Mouse (Mus musculus): ENCODE measurements around the gene Auts2. TPM values are rescaled to one million over a fixed set of nuclear protein-coding genes. Genes with fewer than 3 reads are reported as not detected.

Gene Auts2
- total and polyA plus RNA-seq, 3 experiments = not detected

DNA sequence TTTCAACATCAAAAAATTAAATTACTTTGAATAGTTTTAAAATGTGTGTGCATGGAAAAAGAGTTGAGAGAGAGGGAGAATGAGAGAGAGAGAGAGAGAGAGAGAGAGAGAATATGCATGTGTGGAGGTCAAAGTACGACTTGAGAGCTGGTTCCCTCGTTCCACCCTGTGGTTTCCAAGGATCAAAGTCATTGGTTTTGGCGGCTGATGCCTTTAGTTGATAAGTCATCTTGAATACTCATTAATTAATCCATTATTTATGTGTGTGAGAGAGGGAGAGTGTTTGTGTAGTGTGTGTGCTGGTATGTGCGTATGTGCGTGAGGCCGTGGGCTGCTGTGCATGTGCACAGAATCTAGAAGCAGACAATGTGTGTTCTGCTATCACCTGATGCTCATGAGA is 898.8 kb downstream of the Auts2 start:
- H3K4me2 ChIP-seq (ENCODE audit: insufficient read depth, low read depth, poor library complexity, severe bottlenecking) = no peak overlapping the region
- H3K4me1 ChIP-seq (ENCODE audit: control insufficient read depth in 1 of 2, insufficient read depth in 2 of 2) = no peaks in the 10 kb centered on the region
- no peaks in the 10 kb centered on the region for H3K27me3 ChIP-seq (replicated peaks)
- no peaks in the 10 kb centered on the region for H3K79me2 ChIP-seq (replicated peaks; ENCODE audit: control insufficient read depth, extremely low read depth, insufficient read depth, poor library complexity, severe bottlenecking)
- no peak overlapping the region for H3K9ac ChIP-seq (ENCODE audit: insufficient read depth, low read depth)
- DNase-seq (ENCODE audit: extremely low read depth) = no peak
- H3K27ac ChIP-seq (ENCODE audit: insufficient read depth, low read depth) = no peak overlapping the region
- no peak for TF ChIP-seq EP300 (IDR thresholded peaks at IDR 0.05; ENCODE audit: low read length)
- no peak for TF ChIP-seq USF1 (IDR thresholded peaks at IDR 0.05; ENCODE audit: low read depth, low read length)
- TF ChIP-seq ETS1 (conservative IDR thresholded peaks at IDR 0.05; ENCODE audit: low read depth, low read length) = no peak
- no peak for TF ChIP-seq SIN3A (IDR thresholded peaks at IDR 0.05; ENCODE audit: low read length)
- TF ChIP-seq GABPA (IDR thresholded peaks at IDR 0.05; ENCODE audit: insufficient replicate concordance, low read depth, low read length) = no peak
- no peak for TF ChIP-seq NELFE (IDR thresholded peaks at IDR 0.05; ENCODE audit: low read depth, low read length)
- no peak overlapping the region for H3K4me3 ChIP-seq (replicated peaks in 1 of 3; ENCODE audit: low read depth in 2 of 3, low read length in 2 of 3, poor library complexity in 1 of 3)
- dilution Hi-C loops (cut with MboI; ENCODE audit: extremely low pct_ligation_motif_present, extremely low pct_unique_long_range_greater_than_20kb, low sequenced_read_pairs) = no loop called here
- H3K9me3 ChIP-seq (replicated peaks; ENCODE audit: low read length) = peaks cover 85% of the 10 kb centered on the region
- in situ Hi-C loops (cut with MboI; ENCODE audit: low pct_ligation_motif_present, low pct_unique_long_range_greater_than_20kb, low sequenced_read_pairs) = no loop called here
- H3K36me3 ChIP-seq (replicated peaks in 1 of 2; ENCODE audit: control insufficient read depth in 1 of 2, insufficient read depth in 1 of 2, low read length in 1 of 2) = no peaks in the 10 kb centered on the region

DNA sequence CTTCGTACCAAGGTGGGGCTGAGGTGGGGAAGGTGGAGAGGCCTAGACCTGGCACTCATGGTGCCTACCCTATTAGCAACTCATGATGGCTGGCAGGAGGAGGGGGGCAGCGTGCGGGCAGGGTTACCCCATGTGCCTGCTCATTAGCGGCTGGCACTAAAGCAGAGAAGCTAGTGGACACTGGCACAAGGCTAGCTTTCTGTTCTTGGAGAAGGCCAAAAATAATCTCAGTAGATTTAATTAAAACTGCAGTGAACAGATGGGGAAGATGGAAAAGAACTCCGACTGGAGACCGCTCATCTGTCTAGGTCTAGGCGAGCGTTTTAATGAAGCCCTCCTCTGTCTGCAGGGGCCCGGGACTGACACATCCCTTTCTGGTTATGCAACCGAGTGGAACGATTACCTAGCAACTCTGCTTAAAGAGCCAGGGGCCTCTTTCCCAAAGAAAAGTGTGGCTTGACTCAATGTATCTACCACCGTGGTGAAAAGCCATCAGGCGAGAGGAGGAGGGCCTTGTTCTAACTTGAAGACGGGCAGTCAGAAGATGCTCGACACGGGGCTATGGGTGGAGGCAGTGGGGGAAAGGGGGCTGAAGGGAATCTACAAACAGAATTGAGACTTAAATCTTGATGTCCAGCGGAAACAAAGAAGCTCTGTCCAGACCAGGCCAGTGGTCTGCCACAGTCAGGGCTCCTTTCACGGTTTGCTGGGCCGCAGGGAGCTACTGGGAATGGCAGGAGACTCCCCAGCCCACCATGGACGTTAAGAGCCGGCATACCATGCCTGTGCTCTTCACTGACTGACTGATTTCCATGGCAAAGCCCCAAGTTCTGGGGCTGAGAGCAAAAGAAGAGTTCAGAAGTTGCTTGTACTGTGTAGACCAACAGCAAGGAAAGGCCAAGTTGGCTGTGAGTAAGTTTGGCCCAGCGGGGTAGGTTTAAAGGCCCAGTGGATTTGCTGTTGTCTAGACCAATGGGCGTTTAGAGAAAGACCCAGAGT is 899.7 kb downstream of the Auts2 start:
- in situ Hi-C loops (cut with MboI; ENCODE audit: low pct_ligation_motif_present, low pct_unique_long_range_greater_than_20kb, low sequenced_read_pairs) (no loop called here), dilution Hi-C loops (cut with MboI; ENCODE audit: extremely low pct_ligation_motif_present, extremely low pct_unique_long_range_greater_than_20kb, low sequenced_read_pairs) (no loop called here)
- H3K4me3 ChIP-seq (replicated peaks in 1 of 3; ENCODE audit: low read depth in 2 of 3, low read length in 2 of 3, poor library complexity in 1 of 3) = no peak overlapping the region
- H3K79me2 ChIP-seq (replicated peaks; ENCODE audit: control insufficient read depth, extremely low read depth, insufficient read depth, poor library complexity, severe bottlenecking) = no peaks in the 10 kb centered on the region
- no peak overlapping the region for H3K4me2 ChIP-seq (ENCODE audit: insufficient read depth, low read depth, poor library complexity, severe bottlenecking)
- H3K27ac ChIP-seq (ENCODE audit: insufficient read depth, low read depth) = no peak overlapping the region
- H3K4me1 ChIP-seq (ENCODE audit: control insufficient read depth in 1 of 2, insufficient read depth in 2 of 2) = no peaks in the 10 kb centered on the region
- H3K9me3 ChIP-seq (replicated peaks; ENCODE audit: low read length) = peaks cover 81% of the 10 kb centered on the region
- H3K27me3 ChIP-seq (replicated peaks) = no peaks in the 10 kb centered on the region
- no peak overlapping the region for H3K9ac ChIP-seq (ENCODE audit: insufficient read depth, low read depth)
- no peak for TF ChIP-seq KAT2A (IDR thresholded peaks at IDR 0.05; ENCODE audit: insufficient replicate concordance, low read length)
- no peak for TF ChIP-seq MEF2A (IDR thresholded peaks at IDR 0.05; ENCODE audit: borderline replicate concordance, low read depth, low read length)
- no peak for TF ChIP-seq ZKSCAN1 (IDR thresholded peaks at IDR 0.05; ENCODE audit: borderline replicate concordance, low read depth, low read length)
- no peak for TF ChIP-seq NELFE (IDR thresholded peaks at IDR 0.05; ENCODE audit: low read depth, low read length)
- no peak for TF ChIP-seq POLR2A (IDR thresholded peaks at IDR 0.05; ENCODE audit: low read depth, low read length)
- no peak for TF ChIP-seq RCOR1 (conservative IDR thresholded peaks at IDR 0.05; ENCODE audit: low read depth, low read length)
- no peak for TF ChIP-seq USF2 (conservative IDR thresholded peaks at IDR 0.05; ENCODE audit: low read depth, low read length)
- no peak for TF ChIP-seq JUND (conservative IDR thresholded peaks at IDR 0.05; ENCODE audit: low read depth, low read length)
- no peak for TF ChIP-seq SMC3 (IDR thresholded peaks at IDR 0.05; ENCODE audit: low read depth, low read length)
- TF ChIP-seq IRF4 (IDR thresholded peaks at IDR 0.05; ENCODE audit: low read depth, low read length) = no peak
- TF ChIP-seq MAFK (IDR thresholded peaks at IDR 0.05; ENCODE audit: insufficient replicate concordance, low read length) = no peak
- TF ChIP-seq UBTF (IDR thresholded peaks at IDR 0.05; ENCODE audit: low read depth, low read length) = no peak
- no peak for TF ChIP-seq GABPA (IDR thresholded peaks at IDR 0.05; ENCODE audit: insufficient replicate concordance, low read depth, low read length)
- TF ChIP-seq E2F4 (IDR thresholded peaks at IDR 0.05; ENCODE audit: insufficient replicate concordance, low read depth, low read length) = no peak
- no peak for TF ChIP-seq USF1 (IDR thresholded peaks at IDR 0.05; ENCODE audit: low read depth, low read length)
- TF ChIP-seq MYC (IDR thresholded peaks at IDR 0.05; ENCODE audit: low read depth, low read length) = no peak
- no peak for TF ChIP-seq TBP (conservative IDR thresholded peaks at IDR 0.05; ENCODE audit: low read depth, low read length)
- no peak for TF ChIP-seq ZC3H11A (IDR thresholded peaks at IDR 0.05; ENCODE audit: low read depth, low read length)
- no peak for TF ChIP-seq RAD21 (IDR thresholded peaks at IDR 0.05; ENCODE audit: low read depth, low read length)
- no peak for TF ChIP-seq CHD1 (IDR thresholded peaks at IDR 0.05; ENCODE audit: low read depth, low read length)
- no peaks in the 10 kb centered on the region for H3K36me3 ChIP-seq (replicated peaks in 1 of 2; ENCODE audit: control insufficient read depth in 1 of 2, insufficient read depth in 1 of 2, low read length in 1 of 2)
- no peak for DNase-seq (ENCODE audit: extremely low read depth)

Data from CH12.LX (cell line).